Mouse (Mus musculus) olfactory bulb, adult 2 months (tissue): ENCODE results near the gene Mettl22. TPM values are rescaled to one million over a fixed set of nuclear protein-coding genes. Genes with fewer than 3 reads are reported as not detected.

ENCODE experiments used
- H3K27ac ChIP-seq: fragments of 200-500 bp; 2 replicates; pipeline ENCODE4 v1.5.1; 2012; ENCODE audit warnings: low read depth, low read length; ENCODE audit not compliant: insufficient read depth
- H3K4me1 ChIP-seq: fragments of 200-500 bp; 2 replicates; pipeline ENCODE4 v1.6.1; 2012; ENCODE audit warnings: low read length; ENCODE audit not compliant: control insufficient read depth, insufficient read depth
- H3K4me3 ChIP-seq: fragments of 200-500 bp; 2 replicates; pipeline ENCODE4 v1.5.1; 2012; ENCODE audit warnings: mild to moderate bottlenecking, low read depth, low read length, moderate library complexity; ENCODE audit not compliant: insufficient read depth
- CTCF ChIP-seq: fragments of 200-500 bp; IDR thresholded peaks from 2 replicates; pipeline ENCODE4 v1.5.1; 2012; ENCODE audit warnings: low read depth, mild to moderate bottlenecking, low read length, moderate library complexity; ENCODE audit not compliant: insufficient read depth
- POLR2A ChIP-seq: fragments of 200-500 bp; IDR thresholded peaks from 2 replicates; pipeline ENCODE4 v1.6.1; 2012; ENCODE audit warnings: mild to moderate bottlenecking, low read depth, low read length, moderate library complexity; ENCODE audit not compliant: insufficient read depth
- WGBS: fragments of 180-500 bp; shearing (Covaris S2); methylation state at CpG from one replicate; pipeline ENCODE4 v1.1.7; 2018; 5-methylcytosine and 5-hydroxymethylcytosine counted together
- polyA plus RNA-seq: library from polyadenylated mRNA; stranded (reverse); fragments of >200 nt; gene quantifications from 2 replicates; pipeline ENCODE4 v1.2.4, GENCODE M21; 2012; ENCODE audit warnings: low replicate concordance; ENCODE audit not compliant: missing spikeins, insufficient read depth, insufficient read length

Mettl22 gene
- not detected in 2 replicates for polyA plus RNA-seq

GRCm38 (mm10) chr16:8470603-8471481 is at the start of gene Mettl22:
Gene Mettl22, plus strand, starts transcription at chr16:8470788.
- Histone ChIP-seq H3K4me3 (peak within 1 kb of the TSS; percentile 84), H3K4me1 (peaks cover 6% of the 10 kb centered on the region; the same call in 1 of the 2 replicates), H3K27ac (no peak within 1 kb of the TSS)
- no peak for TF ChIP-seq CTCF
- TF ChIP-seq POLR2A, result peak; percentile 54; the same call in 1 of the 2 replicates
- WGBS, result under 1% methylated on average over 48 of the region's 48 CpGs

DNA sequence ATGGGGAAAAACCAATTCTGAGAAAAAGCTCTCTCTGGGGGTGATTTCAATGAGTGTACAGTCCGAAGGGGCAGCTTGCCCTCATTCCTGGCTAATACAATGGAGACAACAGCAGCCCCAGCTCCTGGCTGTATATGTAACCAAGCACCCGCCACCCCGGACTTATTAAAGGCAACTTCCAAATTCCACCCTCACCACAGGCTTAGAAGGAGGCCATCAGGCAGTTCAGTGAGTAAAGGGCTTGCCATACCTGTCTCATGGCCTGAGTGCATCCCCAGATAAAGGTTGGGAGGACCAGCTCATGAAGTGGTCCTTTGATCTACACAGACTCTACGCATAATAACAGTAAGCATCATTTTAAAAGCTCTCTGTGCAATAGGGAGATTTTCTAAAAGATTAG is 49.7 kb upstream of the Mettl22 start:
- 82% methylated on average over 4 of the region's 4 CpGs for WGBS
- H3K27ac ChIP-seq, result no peak overlapping the region
- H3K4me1 ChIP-seq, result peaks cover 21% of the 10 kb centered on the region
- TF ChIP-seq POLR2A, result no peak
- no peak for TF ChIP-seq CTCF
- H3K4me3 ChIP-seq, result no peak overlapping the region

DNA sequence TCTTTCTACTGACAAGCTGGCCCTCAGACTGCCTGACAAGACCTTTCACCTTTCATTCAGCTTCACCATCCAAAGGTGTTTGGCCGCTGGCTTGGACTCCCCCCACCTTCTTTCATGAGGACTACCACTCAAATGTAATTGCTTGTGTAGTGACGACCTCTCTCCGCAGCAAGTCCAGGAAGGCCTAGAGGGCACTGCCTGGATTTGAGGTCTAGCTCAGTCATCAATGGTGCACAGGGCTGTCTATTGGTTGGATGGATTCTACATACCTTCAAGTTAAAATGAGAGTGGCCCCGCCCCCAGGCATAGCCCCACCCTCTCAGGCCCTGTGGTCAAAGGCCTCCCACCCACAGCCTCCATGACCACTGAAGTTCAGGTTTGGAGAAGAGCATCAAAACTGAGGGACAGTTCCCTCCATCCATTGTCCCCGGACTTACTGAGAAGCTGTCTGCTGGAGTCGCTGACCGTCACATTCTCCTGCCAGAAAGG is 46.9 kb upstream of the Mettl22 start:
- Histone ChIP-seq H3K27ac (no peak overlapping the region), H3K4me1 (peaks cover 16% of the 10 kb centered on the region), H3K4me3 (no peak overlapping the region)
- TF ChIP-seq CTCF, result no peak
- no peak for TF ChIP-seq POLR2A
- 64% methylated on average over 7 of the region's 7 CpGs for WGBS

DNA sequence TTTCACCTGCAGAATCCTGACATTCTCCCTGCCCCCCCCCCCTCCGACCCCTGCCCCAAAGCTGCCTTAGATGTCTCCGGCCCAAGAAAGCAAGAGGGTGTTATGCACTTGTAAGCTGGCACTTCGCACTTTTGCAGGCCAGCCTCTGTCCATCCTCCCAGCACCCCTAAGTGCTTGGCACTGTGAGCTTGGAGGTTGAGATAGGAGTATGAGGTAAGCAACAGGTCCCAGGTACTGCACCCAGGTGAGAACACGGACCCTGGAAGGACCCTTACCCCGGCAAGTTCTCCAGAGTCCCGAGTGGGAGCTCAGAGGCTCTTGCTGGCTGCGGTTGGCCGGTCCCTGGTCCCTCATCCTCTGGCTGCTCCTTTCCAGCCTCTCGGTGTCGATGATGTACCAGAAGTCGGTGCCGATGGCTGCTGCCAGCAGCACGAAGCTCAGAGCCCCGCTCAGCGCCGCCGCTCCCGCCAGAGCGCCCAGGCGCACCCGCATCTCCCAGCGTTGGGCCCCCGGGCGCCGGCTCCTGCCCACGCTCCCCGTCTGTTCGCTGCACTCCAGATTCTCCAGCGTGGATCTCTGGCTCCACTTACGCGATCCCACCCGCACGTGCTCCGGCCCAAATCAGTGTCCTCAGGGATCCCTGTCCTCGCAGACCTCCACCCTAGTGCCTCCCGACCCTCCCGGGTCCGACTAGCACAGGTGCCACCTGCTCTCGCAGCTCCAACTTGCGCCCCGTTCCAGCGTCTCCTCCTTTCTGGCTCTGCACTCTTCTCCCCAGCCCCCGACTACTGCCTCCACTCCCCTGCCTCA is 46.2 kb upstream of the Mettl22 start:
- TF ChIP-seq CTCF (no peak), POLR2A (no peak)
- Histone ChIP-seq H3K27ac (no peak overlapping the region), H3K4me1 (peaks cover 16% of the 10 kb centered on the region), H3K4me3 (peak overlapping the region; percentile 40)
- WGBS, result 5% methylated on average over 43 of the region's 43 CpGs

DNA sequence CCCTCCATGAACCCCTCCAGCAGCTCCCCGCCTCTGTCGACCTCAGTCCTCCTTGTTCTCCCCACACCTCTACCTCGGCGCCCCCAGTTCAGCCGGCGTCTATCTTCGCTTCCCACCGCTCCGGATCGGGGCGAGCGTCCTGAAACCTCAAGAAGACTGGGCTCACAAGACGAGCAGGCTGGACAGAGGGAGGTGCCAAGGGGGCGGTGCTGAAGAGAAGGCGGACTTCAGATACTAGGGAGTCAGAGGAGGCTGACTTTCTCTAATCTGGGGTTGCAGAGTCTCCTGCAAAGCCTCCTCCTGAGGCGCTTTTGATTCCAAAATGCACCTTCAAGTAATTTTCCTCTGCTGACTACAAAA is 45.6 kb upstream of the Mettl22 start, which contains the start of gene Tmem114:
Gene Tmem114, minus strand, starts transcription at position 166 of the 360 bp plus-strand sequence.
- Histone ChIP-seq H3K27ac (no peak within 1 kb of the TSS), H3K4me1 (peaks cover 16% of the 10 kb centered on the region), H3K4me3 (peak within 1 kb of the TSS; percentile 40)
- 2% methylated on average over 16 of the region's 16 CpGs for WGBS
- no peak for TF ChIP-seq CTCF
- no peak for TF ChIP-seq POLR2A

GRCm38 (mm10) chr16:8425736-8426135 is 44.9 kb upstream of the Mettl22 start:
- TF ChIP-seq POLR2A (no peak), CTCF (no peak)
- WGBS, result 88% methylated on average over 5 of the region's 5 CpGs
- Histone ChIP-seq H3K27ac (no peak overlapping the region), H3K4me3 (no peak overlapping the region), H3K4me1 (peaks cover 16% of the 10 kb centered on the region)

DNA sequence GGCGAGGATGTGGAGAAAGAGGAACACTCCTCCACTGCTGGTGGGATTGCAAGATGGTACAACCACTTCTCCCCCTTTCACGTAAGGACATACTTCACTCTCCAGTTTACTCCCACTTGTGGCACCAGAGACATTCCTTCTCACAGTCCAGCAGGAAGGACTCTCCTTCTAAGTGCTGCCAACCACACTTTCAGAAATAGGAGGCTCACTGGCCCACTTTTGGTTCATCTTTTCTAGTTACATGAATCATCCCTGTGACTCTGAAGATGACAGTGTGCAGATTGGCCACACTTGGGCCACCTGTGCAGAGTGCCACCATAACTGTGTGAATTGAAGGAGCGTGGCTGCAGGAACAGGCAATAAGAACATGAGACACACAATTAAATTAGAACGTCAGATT is 41.1 kb upstream of the Mettl22 start:
- no peak for TF ChIP-seq CTCF
- no peak for TF ChIP-seq POLR2A
- no peak overlapping the region for H3K4me3 ChIP-seq
- peaks cover 13% of the 10 kb centered on the region for H3K4me1 ChIP-seq
- WGBS, result 91% methylated on average over 4 of the region's 4 CpGs
- no peak overlapping the region for H3K27ac ChIP-seq

DNA sequence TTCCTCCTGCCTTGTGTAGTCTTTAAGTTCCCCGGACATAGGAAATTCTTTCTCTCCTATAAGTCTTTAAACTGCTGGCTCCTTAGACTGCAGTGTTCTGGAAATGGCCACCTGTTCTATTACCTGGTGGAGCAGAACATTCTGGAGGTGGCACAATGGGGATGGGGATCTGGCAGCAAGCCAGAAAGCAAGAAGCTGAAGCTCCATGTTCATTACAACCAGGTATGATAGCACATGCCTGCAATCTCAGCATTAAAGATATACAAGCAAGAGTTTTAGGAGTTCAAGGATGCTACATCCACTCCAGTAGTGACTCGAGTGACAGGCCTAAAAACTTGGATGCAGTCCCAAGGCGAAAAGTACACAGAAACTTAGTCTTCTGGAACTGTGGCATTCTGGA is 38.0 kb upstream of the Mettl22 start:
- Histone ChIP-seq H3K4me1 (peaks cover 2% of the 10 kb centered on the region; the same call in 1 of the 2 replicates), H3K4me3 (no peak overlapping the region), H3K27ac (no peak overlapping the region)
- 86% methylated on average over 3 of the region's 3 CpGs for WGBS
- TF ChIP-seq POLR2A (no peak), CTCF (no peak)

- H3K4me1 ChIP-seq, result no peaks in the 10 kb centered on the region
- H3K27ac ChIP-seq, result no peak overlapping the region
- no peak for TF ChIP-seq CTCF
- no peak for TF ChIP-seq POLR2A
- 85% methylated on average over 7 of the region's 7 CpGs for WGBS
- no peak overlapping the region for H3K4me3 ChIP-seq
Observed at GRCm38 (mm10) chr16:8444911-8445310, 25.7 kb upstream of the Mettl22 start.
